Mouse (Mus musculus) E14TG2a.4 (cell line): ENCODE measurements around the gene Gm10964.

Experiments
- H3K27me3 ChIP-seq: 2 replicates; pipeline ENCODE4 v1.6.1; 2014; ENCODE audit warnings: low read length, control low read depth; ENCODE audit not compliant: insufficient read depth
- H3K36me3 ChIP-seq: 2 replicates; pipeline ENCODE4 v1.6.1; 2014; ENCODE audit warnings: low read length, control low read depth; ENCODE audit not compliant: insufficient read depth
- H3K4me1 ChIP-seq: replicated peaks from 2 replicates; pipeline ENCODE4 v1.6.1; 2014; ENCODE audit warnings: low read depth, low read length, control low read depth
- H3K4me3 ChIP-seq: replicated peaks from 2 replicates; pipeline ENCODE4 v1.5.1; 2014; ENCODE audit warnings: mild to moderate bottlenecking, low read length
- H3K9me3 ChIP-seq: 2 replicates; pipeline ENCODE4 v1.6.1; 2014; ENCODE audit warnings: low read length, control low read depth
- CTCF ChIP-seq: conservative IDR thresholded peaks from 2 replicates; pipeline ENCODE4 v1.5.1; 2014; ENCODE audit warnings: low read length
- NANOG ChIP-seq: IDR thresholded peaks from 2 replicates; pipeline ENCODE4 v1.6.1; 2014; ENCODE audit warnings: borderline replicate concordance, low read length, mixed read lengths
- POU5F1 ChIP-seq: IDR thresholded peaks from 2 replicates; pipeline ENCODE4 v1.6.1; 2014; ENCODE audit warnings: low read length, borderline replicate concordance

Gene Gm10964

DNA sequence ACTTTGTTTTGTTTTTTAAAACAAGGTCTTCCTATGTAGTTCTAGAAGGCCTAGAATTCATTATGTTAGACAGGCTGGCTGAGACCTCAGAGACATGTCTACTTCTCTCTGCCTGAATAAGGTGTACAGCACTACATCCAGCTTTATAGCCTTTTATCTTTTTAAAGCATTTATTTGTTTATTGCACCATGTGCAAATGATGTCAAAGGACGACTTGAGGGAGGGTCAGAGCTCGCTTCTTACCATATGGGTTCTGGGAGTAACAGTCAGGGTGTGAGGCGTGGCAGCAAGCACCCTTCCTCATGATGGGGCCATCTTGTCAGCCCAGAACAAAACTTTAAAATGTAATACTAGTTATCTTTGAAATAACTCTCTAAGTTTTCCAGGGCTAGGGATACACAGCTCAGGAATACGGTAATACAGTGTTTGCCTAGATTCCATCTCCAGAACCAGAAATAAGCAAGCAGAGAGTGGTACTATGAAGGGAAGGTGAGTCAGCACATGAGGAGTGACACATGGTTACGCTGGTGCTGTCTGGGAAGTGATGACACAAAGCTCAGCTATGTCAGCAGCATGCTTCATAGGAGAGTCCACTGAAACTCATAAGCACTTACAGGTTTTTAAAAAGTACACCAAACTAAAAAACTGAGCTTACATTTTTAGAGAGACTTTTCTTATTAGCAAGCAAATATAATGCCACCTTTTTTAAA lies 20.2 kb downstream of the Gm10964 start:
- H3K4me1 ChIP-seq: peaks cover 67% of the 10 kb centered on the region
- no peak overlapping the region for H3K4me3 ChIP-seq
- TF ChIP-seq POU5F1: no peak
- no peak for TF ChIP-seq CTCF
- TF ChIP-seq NANOG: no peak
- H3K36me3 ChIP-seq: peaks cover 71% of the 10 kb centered on the region
- no peaks in the 10 kb centered on the region for H3K27me3 ChIP-seq
- H3K9me3 ChIP-seq: no peaks in the 10 kb centered on the region

DNA sequence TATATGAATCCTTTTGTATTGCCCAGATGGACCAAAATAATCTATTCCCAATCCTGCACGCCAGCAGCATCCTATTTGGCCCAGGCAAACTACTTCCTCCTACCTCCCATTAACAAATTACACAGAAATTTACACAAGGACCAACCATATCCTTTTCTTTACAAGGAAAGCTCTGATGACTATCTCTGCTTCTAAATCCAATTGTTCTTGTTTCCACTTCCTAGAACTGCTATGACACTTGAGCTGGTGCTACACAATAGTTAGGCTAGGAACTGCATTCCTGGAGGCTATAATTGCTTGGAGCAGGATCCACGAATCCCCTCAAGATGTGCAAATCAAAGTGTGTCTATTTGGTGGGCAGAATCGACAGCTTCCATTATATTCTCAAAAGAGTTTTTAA lies 27.6 kb downstream of the Gm10964 start:
- TF ChIP-seq POU5F1 (no peak), NANOG (no peak), CTCF (no peak)
- H3K9me3 ChIP-seq: no peaks in the 10 kb centered on the region
- no peaks in the 10 kb centered on the region for H3K27me3 ChIP-seq
- no peak overlapping the region for H3K4me3 ChIP-seq
- H3K4me1 ChIP-seq: peaks cover 65% of the 10 kb centered on the region
- peaks cover 52% of the 10 kb centered on the region for H3K36me3 ChIP-seq

DNA sequence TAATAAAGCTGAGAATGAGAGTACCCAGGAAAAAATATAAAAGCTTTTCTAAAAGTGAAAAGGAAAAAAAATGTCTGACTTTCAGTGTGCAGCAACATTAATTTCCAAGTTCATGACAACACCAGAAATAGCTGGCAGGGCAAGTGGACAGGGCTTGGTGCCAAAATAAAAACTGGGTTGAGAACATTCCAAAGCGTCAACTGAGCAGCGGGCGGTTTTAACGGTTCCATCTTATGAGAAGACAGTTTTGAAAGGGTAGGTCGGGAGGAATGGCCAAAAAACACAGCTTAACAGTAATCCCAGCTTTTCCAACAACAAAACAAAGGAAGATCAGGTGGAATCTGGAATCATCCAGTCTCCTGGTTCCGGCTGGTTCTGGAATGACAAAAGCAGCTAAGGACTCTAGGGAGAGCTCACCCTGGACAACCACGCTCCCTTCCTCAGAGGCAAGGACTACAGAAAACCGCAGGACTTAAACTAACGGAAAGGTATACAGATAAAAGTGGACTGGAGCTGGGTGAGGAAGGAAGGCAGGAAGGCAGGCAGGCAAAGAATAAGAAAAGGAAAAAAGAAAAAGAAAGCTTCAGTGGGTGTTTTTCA lies 32.5 kb downstream of the Gm10964 start:
- TF ChIP-seq CTCF (no peak), POU5F1 (no peak), NANOG (peak; percentile 13; the same call in 1 of the 2 replicates)
- no peaks in the 10 kb centered on the region for H3K9me3 ChIP-seq
- H3K4me1 ChIP-seq: peaks cover 76% of the 10 kb centered on the region
- H3K36me3 ChIP-seq: peaks cover 41% of the 10 kb centered on the region
- H3K27me3 ChIP-seq: no peaks in the 10 kb centered on the region
- H3K4me3 ChIP-seq: peak overlapping the region; percentile 7; the same call in 1 of the 2 replicates

DNA sequence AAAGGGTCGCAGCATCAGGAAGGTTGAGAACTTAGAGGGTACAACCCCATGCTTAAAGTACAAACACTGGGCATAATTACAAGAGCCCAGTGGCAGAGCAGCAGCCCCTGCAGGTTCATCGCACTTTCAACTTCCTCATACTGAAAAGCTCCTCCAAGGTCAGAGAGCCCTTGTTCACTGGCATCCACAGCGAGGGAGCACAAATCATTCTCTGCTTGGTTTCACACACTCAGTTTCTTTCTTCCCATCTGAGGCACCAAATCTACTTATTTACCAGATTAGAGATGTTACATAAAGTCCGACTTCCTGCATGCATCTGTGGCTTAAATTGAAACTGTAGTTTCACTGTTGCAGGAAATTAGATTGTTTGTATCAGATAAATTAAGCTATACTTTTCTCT lies 33.7 kb downstream of the Gm10964 start:
- peaks cover 53% of the 10 kb centered on the region for H3K36me3 ChIP-seq
- no peaks in the 10 kb centered on the region for H3K9me3 ChIP-seq
- no peaks in the 10 kb centered on the region for H3K27me3 ChIP-seq
- no peak overlapping the region for H3K4me3 ChIP-seq
- TF ChIP-seq CTCF (no peak), POU5F1 (no peak), NANOG (no peak)
- peaks cover 76% of the 10 kb centered on the region for H3K4me1 ChIP-seq

DNA sequence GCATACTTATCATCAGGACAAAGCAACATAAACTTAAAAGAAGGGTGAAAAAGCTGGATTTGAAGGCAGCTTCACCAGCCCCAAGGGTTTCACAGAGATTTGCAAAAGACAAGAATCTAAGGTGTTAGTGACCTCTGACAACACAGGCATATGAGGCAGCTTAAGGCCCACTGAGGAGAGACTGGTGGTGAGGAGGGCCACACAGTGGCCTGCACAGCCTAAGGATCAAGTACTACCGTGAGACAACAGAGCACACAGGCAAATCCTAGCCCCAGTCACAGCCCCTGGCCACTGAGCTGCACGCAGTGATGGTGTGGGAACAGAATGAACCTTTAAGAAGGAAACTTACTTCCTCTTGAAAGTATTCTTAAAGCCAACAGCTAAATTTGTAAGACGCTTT lies 34.3 kb downstream of the Gm10964 start:
- Histone ChIP-seq H3K4me1 (peaks cover 76% of the 10 kb centered on the region), H3K36me3 (peaks cover 54% of the 10 kb centered on the region), H3K9me3 (no peaks in the 10 kb centered on the region), H3K4me3 (0 out of 2 replicates have a peak overlapping the region, but pooled peaks have one; percentile 7), H3K27me3 (no peaks in the 10 kb centered on the region)
- TF ChIP-seq CTCF (no peak), POU5F1 (no peak), NANOG (no peak)

DNA sequence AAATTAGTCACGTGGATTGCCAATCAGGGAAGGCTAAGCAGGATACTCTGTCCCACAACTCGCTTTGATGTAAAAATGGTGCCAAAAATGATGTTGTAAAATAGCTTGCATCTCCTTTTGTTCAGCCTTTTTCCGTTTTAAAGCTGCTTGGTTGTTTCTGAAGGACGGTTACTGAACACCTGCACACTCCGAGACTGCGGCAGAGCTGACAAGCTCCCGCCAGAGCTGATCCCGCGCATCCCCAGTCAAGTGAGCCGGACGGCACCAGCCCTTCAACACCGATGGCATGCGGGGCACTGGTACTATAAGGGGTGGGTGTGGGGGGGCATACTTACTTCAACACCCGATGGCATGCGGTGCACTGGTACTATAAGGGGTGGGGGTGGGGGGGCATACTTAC lies 34.8 kb downstream of the Gm10964 start:
- Histone ChIP-seq H3K4me3 (0 out of 2 replicates have a peak overlapping the region, but pooled peaks have one; percentile 7), H3K9me3 (no peaks in the 10 kb centered on the region), H3K36me3 (peaks cover 51% of the 10 kb centered on the region), H3K27me3 (no peaks in the 10 kb centered on the region), H3K4me1 (peaks cover 75% of the 10 kb centered on the region)
- TF ChIP-seq POU5F1: no peak
- no peak for TF ChIP-seq NANOG
- no peak for TF ChIP-seq CTCF

DNA sequence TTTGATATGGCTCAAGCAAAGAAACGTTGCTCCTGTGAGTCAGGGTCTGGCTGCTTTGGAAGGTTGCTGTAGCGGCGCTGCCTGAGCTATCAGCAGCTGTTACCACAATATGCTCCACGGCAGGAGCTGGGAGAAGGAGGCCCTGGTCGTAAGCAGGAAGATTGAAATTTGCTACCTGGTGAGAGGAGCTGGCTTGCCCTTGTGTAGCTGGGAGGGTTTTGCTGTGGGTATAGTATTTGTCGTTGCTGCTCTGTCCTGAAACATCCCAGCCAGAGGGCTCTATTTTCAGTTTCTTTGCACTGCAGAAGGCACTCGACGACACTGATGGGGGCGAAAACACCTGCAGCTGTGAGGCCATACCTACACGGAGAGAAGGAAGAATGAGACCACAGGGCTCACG lies 38.8 kb downstream of the Gm10964 start:
- no peak for TF ChIP-seq CTCF
- TF ChIP-seq POU5F1: no peak
- TF ChIP-seq NANOG: no peak

DNA sequence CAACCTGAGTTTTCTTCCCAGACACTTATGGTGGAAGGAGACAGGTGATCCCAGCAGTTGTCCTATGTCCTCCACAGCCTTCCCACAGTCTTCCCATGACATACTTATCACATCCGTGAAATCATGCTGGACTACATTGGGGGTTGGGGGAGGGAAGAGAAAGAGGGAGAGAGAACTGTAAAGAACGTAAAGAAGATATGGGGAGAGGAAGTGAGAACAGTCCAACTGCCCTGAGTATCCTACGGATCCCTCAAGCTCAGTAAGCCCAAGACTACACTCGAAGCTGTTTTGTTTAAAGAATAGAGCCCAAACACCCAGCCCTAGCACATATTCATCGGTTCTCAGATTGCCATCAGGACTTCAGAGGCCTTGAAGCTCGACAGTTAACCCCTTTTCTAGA lies 39.5 kb downstream of the Gm10964 start:
- Histone ChIP-seq H3K27me3 (no peaks in the 10 kb centered on the region), H3K4me3 (no peak overlapping the region), H3K4me1 (peaks cover 66% of the 10 kb centered on the region), H3K9me3 (no peaks in the 10 kb centered on the region), H3K36me3 (peaks cover 32% of the 10 kb centered on the region)
- TF ChIP-seq NANOG (no peak), CTCF (no peak), POU5F1 (no peak)

More for the DNA sequence above, 38.8 kb downstream of the Gm10964 start:
- Histone ChIP-seq H3K4me3 (no peak overlapping the region), H3K27me3 (no peaks in the 10 kb centered on the region), H3K36me3 (peaks cover 37% of the 10 kb centered on the region), H3K4me1 (peaks cover 66% of the 10 kb centered on the region), H3K9me3 (no peaks in the 10 kb centered on the region)

DNA sequence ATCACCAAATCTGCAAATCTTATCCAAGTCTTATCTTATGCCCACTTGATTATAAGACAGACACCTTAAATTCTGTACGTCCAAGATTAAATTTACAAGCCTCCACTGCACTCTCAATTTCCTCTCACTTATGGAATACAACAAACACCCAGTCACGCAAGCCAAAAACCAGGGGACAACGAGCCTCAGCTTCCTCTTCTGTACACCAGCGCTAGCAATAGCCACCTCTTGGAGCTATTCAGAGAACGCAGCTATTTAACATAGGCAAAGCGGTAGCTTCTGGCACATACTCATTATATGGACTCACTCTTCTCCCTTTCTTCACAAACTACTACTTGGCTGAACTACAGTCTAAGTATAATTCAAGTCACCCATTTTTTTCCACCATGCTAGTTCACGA lies 40.0 kb downstream of the Gm10964 start:
- peaks cover 30% of the 10 kb centered on the region for H3K36me3 ChIP-seq
- TF ChIP-seq NANOG (no peak), POU5F1 (no peak), CTCF (no peak)

More for the DNA sequence above, 40.0 kb downstream of the Gm10964 start:
- Histone ChIP-seq H3K9me3 (no peaks in the 10 kb centered on the region), H3K4me3 (no peak overlapping the region), H3K4me1 (peaks cover 66% of the 10 kb centered on the region), H3K27me3 (no peaks in the 10 kb centered on the region)
